Mouse (Mus musculus) MEL (cell line): ENCODE results near the gene Gtf2ird1. TPM values are rescaled to one million over a fixed set of nuclear protein-coding genes. Genes with fewer than 3 reads are reported as not detected.

Experiments used
- DNase-seq: peaks from one replicate; pipeline ENCODE4 v3.0.0; 2011; ENCODE audit warnings: low read depth, low spot score
- H3K27ac ChIP-seq: 2 replicates; pipeline ENCODE4 v1.5.1; 2012; ENCODE audit warnings: low read depth, mild to moderate bottlenecking, control low read depth, low read length, moderate library complexity; ENCODE audit not compliant: control insufficient read depth
- H3K27me3 ChIP-seq, 2 experiments: fragments of 150-350 bp in 1 of 2; sonication (generic) in 1 of 2; 2 replicates each; pipeline ENCODE4 v1.6.1; 2012; ENCODE audit warnings: low read length in 2 of 2, mild to moderate bottlenecking in 2 of 2, improper control_type of control experiment in 1 of 2, moderate library complexity in 1 of 2; ENCODE audit not compliant: insufficient read depth in 2 of 2, control insufficient read depth in 1 of 2
- H3K36me3 ChIP-seq, 2 experiments: 2 replicates each; pipeline ENCODE4 v1.6.1; 2012 to 2014; ENCODE audit warnings: low read length in 2 of 2, improper control_type of control experiment in 1 of 2, inconsistent platforms in 1 of 2, mild to moderate bottlenecking in 1 of 2; ENCODE audit not compliant: insufficient read depth in 2 of 2, control insufficient read depth in 1 of 2
- H3K4me1 ChIP-seq, 2 experiments: fragments of 150-350 bp in 1 of 2; sonication (generic) in 1 of 2; 2 replicates each; pipeline ENCODE4 v1.6.1; 2012; ENCODE audit warnings: low read length in 2 of 2, improper control_type of control experiment in 1 of 2, mild to moderate bottlenecking in 1 of 2; ENCODE audit not compliant: insufficient read depth in 2 of 2, control insufficient read depth in 1 of 2
- H3K4me3 ChIP-seq, 2 experiments: fragments of 150-350 bp in 1 of 2; sonication (generic) in 1 of 2; 2 replicates each; pipeline ENCODE4 v1.5.1; 2012; ENCODE audit warnings: low read depth in 2 of 2, low read length in 2 of 2, mild to moderate bottlenecking in 2 of 2, moderate library complexity in 2 of 2, control low read depth in 1 of 2, improper control_type of control experiment in 1 of 2; ENCODE audit not compliant: control insufficient read depth in 1 of 2, insufficient read depth in 1 of 2
- H3K79me2 ChIP-seq: 2 replicates; pipeline ENCODE4 v1.6.1; 2012; ENCODE audit warnings: mild to moderate bottlenecking, low read length, moderate library complexity; ENCODE audit not compliant: control insufficient read depth, poor library complexity, insufficient read depth
- H3K9ac ChIP-seq: 2 replicates; pipeline ENCODE4 v1.6.1; 2012; ENCODE audit warnings: low read depth, mild to moderate bottlenecking, control low read depth, low read length, moderate library complexity; ENCODE audit not compliant: control insufficient read depth, poor library complexity, severe bottlenecking
- H3K9me3 ChIP-seq: fragments of 150-350 bp; sonication (generic); replicated peaks from 2 replicates; pipeline ENCODE4 v1.6.1; 2012; ENCODE audit warnings: mild to moderate bottlenecking, low read length, improper control_type of control experiment, moderate library complexity; ENCODE audit not compliant: insufficient read depth
- BHLHE40 ChIP-seq: IDR thresholded peaks from 2 replicates; pipeline ENCODE4 v1.6.1; 2012; ENCODE audit warnings: low read depth, mild to moderate bottlenecking, inconsistent platforms, low read length, improper control_type of control experiment, borderline replicate concordance
- CTCF ChIP-seq, 3 experiments: IDR thresholded peaks in 2 of 3; conservative IDR thresholded peaks in 1 of 3; 2 replicates each; pipeline ENCODE4 v1.5.1; 2011 to 2012; ENCODE audit warnings: low read length in 3 of 3, low read depth in 2 of 3, mild to moderate bottlenecking in 2 of 3, improper control_type of control experiment in 1 of 3, inconsistent platforms in 1 of 3, mixed read lengths in 1 of 3, moderate library complexity in 1 of 3; ENCODE audit not compliant: control insufficient read depth in 1 of 3, insufficient read depth in 1 of 3, poor library complexity in 1 of 3, severe bottlenecking in 1 of 3
- E2F4 ChIP-seq: IDR thresholded peaks from 2 replicates; pipeline ENCODE4 v1.6.1; 2011; ENCODE audit warnings: low read depth, low read length, improper control_type of control experiment, borderline replicate concordance
- ELF1 ChIP-seq: IDR thresholded peaks from 2 replicates; pipeline ENCODE4 v1.6.1; 2014; ENCODE audit warnings: low read depth, mild to moderate bottlenecking, inconsistent platforms, low read length, improper control_type of control experiment, moderate library complexity
- MAFK ChIP-seq: IDR thresholded peaks from 2 replicates; pipeline ENCODE4 v1.6.1; 2011; ENCODE audit warnings: low read depth, mild to moderate bottlenecking, low read length, improper control_type of control experiment, borderline replicate concordance
- MAX ChIP-seq: IDR thresholded peaks from 2 replicates; pipeline ENCODE4 v1.6.1; 2011; ENCODE audit warnings: low read length, improper control_type of control experiment
- MYB ChIP-seq: IDR thresholded peaks from 2 replicates; pipeline ENCODE4 v1.6.1; 2011; ENCODE audit warnings: mild to moderate bottlenecking, low read depth, low read length, improper control_type of control experiment
- MYC ChIP-seq: IDR thresholded peaks from 2 replicates; pipeline ENCODE4 v1.6.1; 2011; ENCODE audit warnings: low read depth, mild to moderate bottlenecking, low read length, improper control_type of control experiment, moderate library complexity
- POLR2AphosphoS2 ChIP-seq: IDR thresholded peaks from 2 replicates; pipeline ENCODE4 v1.6.1; 2011; ENCODE audit warnings: low read length, improper control_type of control experiment
- POLR2AphosphoS5 ChIP-seq: IDR thresholded peaks from 2 replicates; pipeline ENCODE4 v1.6.1; 2012; ENCODE audit warnings: low read depth, borderline replicate concordance, mild to moderate bottlenecking, inconsistent platforms, low read length, moderate library complexity, mixed read lengths
- RAD21 ChIP-seq: IDR thresholded peaks from 2 replicates; pipeline ENCODE4 v1.6.1; 2011; ENCODE audit warnings: mild to moderate bottlenecking, low read depth, low read length, improper control_type of control experiment
- SMC3 ChIP-seq: IDR thresholded peaks from 2 replicates; pipeline ENCODE4 v1.6.1; 2011; ENCODE audit warnings: low read depth, low read length, improper control_type of control experiment
- TAL1 ChIP-seq: IDR thresholded peaks from 2 replicates; pipeline ENCODE4 v1.6.1; 2012; ENCODE audit warnings: mild to moderate bottlenecking, inconsistent platforms, low read length, moderate library complexity, mixed read lengths
- TBP ChIP-seq: IDR thresholded peaks from 2 replicates; pipeline ENCODE4 v1.8.0; 2011; ENCODE audit warnings: low read depth, low read length, improper control_type of control experiment
- TCF12 ChIP-seq: IDR thresholded peaks from 2 replicates; pipeline ENCODE4 v1.6.1; 2014; ENCODE audit warnings: low read depth, mild to moderate bottlenecking, inconsistent platforms, low read length, improper control_type of control experiment, moderate library complexity
- USF1 ChIP-seq: IDR thresholded peaks from 2 replicates; pipeline ENCODE4 v1.6.1; 2014; ENCODE audit warnings: low read depth, mild to moderate bottlenecking, inconsistent platforms, low read length, improper control_type of control experiment, moderate library complexity
- ZKSCAN1 ChIP-seq: IDR thresholded peaks from 2 replicates; pipeline ENCODE4 v1.6.1; 2012; ENCODE audit warnings: low read depth, mild to moderate bottlenecking, inconsistent platforms, low read length, improper control_type of control experiment, moderate library complexity
- ZMIZ1 ChIP-seq: IDR thresholded peaks from 2 replicates; pipeline ENCODE4 v1.6.1; 2012; ENCODE audit warnings: low read depth, mild to moderate bottlenecking, inconsistent platforms, low read length, improper control_type of control experiment, moderate library complexity
- ZNF384 ChIP-seq: IDR thresholded peaks from 2 replicates; pipeline ENCODE4 v1.6.1; 2012; ENCODE audit warnings: low read depth, mild to moderate bottlenecking, inconsistent platforms, low read length, improper control_type of control experiment
- polyA plus RNA-seq, 2 experiments: library from polyadenylated mRNA; stranded (reverse) in 1 of 2; unstranded in 1 of 2; fragments of >175 nt in 1 of 2; fragments of >200 nt in 1 of 2; gene quantifications; 2 replicates each; pipeline versions ENCODE4 v1.2.1 to v1.2.4; 2012; ENCODE audit warnings: low replicate concordance in 2 of 2, low read depth in 1 of 2; ENCODE audit not compliant: insufficient read length in 2 of 2, insufficient read depth in 1 of 2, missing spikeins in 1 of 2
- total RNA-seq: library from RNA; depleted of rRNA; stranded (reverse); fragments of 300-350 nt; gene quantifications from 2 replicates; pipeline ENCODE4 v1.2.3, GENCODE M21; 2012

The Gtf2ird1 gene
- total and polyA plus RNA-seq, 3 experiments = 15.2 to 54.7 TPM; not detected in 1

DNA sequence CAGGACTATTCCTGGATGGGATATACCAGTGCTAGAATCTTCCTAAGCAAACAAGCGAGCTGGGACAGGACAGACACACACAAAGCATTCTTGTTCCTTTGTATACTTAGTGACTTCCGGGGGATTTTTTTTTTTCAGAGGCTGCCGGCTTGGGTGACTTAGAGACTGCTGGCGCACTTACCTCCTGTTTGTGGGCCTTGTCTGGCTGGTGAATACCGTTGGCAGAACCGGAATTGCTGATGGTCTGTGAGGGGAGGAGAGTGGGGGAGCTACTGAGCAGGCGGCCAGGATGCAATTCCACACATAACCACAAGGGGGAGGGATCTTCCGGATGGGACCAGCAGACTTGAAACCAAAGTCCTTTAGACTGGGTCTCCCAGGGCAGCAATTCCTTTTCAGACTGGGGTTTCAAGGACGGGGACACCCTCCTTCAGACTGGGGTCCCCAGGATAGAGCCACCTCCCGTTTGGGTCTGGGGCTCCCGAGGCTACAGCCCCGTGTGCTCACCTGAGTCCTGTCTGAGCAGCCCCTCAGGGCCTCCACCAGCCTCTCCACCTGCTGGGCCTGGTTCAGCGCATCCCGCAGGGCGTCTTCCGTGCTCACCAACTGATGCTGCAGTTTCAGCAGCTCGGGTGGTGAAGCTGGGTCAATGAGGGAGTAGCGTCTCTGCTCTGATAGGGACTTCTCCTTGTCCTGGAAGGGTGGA lies 35.3 kb upstream of the Gtf2ird1 start (continued):
- no peak for TF ChIP-seq ZMIZ1
- TF ChIP-seq MAFK = no peak
- no peak for TF ChIP-seq ZKSCAN1
- TF ChIP-seq MAX = 0 out of 2 replicates have a peak, but pooled peaks have one; percentile 36
- peak; percentile 83 for TF ChIP-seq ELF1
- TF ChIP-seq TBP = peak; percentile 85
- peak; percentile 80 for TF ChIP-seq MYB
- no peak for TF ChIP-seq POLR2AphosphoS5
- TF ChIP-seq E2F4 = no peak
- TF ChIP-seq POLR2AphosphoS2 = no peak
- TF ChIP-seq TAL1 = no peak

DNA sequence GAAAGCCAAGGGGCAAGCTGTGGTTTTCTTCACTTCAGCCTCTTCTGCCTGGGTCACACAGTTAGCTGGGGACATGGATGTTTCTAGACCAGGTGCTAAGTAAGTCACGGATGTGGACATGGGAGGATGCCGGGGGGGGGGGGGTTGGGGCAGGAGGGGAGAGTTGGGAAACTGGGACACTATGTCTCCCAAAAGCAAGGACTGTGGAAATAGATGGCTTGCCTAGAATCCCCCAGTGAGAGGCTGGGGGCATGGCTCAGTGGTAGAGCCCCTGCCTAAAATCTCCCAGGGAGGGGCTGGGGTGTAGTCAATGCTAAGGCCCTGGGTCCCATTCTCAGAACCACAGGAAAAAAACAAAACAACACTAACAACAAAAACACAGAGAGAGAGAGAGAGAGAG lies 34.7 kb upstream of the Gtf2ird1 start:
- Histone ChIP-seq H3K36me3 (0 out of 4 replicates have a peak, but pooled peaks cover 0 to 2% of the 10 kb centered on the region in 2 experiments), H3K4me1 (0 out of 4 replicates have a peak, but pooled peaks cover 0 to 3% of the 10 kb centered on the region in 2 experiments)
- no peak for DNase-seq

DNA sequence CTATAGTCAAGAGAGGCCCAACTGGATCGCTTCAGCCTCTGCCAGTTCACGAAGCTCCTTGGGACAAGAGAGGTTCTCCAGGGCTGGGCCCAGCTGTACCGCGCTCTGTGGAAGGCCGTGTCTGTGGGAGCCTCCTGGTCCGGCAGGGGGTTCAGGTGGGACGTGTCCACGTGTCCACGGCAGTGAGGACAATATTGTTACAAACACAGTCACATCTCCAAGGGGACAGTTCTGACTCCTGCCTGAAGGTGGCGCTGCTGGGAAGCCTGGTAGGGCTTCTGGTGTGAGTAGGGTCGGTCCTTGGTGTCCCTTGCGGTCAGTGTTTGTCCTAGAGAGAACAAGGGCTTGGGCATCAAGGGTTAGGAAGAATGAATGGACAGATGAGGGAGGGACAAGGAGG lies 33.9 kb upstream of the Gtf2ird1 start:
- no peaks in the 10 kb centered on the region for H3K27me3 ChIP-seq
- no peak overlapping the region for H3K27ac ChIP-seq
- no peaks in the 10 kb centered on the region for H3K9me3 ChIP-seq
- no peak overlapping the region for H3K4me3 ChIP-seq
- no peak for TF ChIP-seq MAFK
- no peak for TF ChIP-seq USF1
- TF ChIP-seq E2F4 = no peak
- no peak for TF ChIP-seq TCF12
- TF ChIP-seq RAD21 = peak; percentile 1
- TF ChIP-seq ZNF384 = no peak
- peak; percentile 25 for TF ChIP-seq SMC3
- TF ChIP-seq CTCF (IDR thresholded peaks at IDR 0.05 in 2 of 3, conservative IDR thresholded peaks at IDR 0.05 in 1 of 3; ENCODE audit: control insufficient read depth in 1 of 3, insufficient read depth in 1 of 3, low read depth in 2 of 3, low read length in 3 of 3, poor library complexity in 1 of 3, severe bottlenecking in 1 of 3) = peak; percentile 71 to 86 (median 72)
- H3K36me3 ChIP-seq = 0 out of 4 replicates have a peak, but pooled peaks cover 0 to 2% of the 10 kb centered on the region in 2 experiments
- no peaks in the 10 kb centered on the region for H3K79me2 ChIP-seq
- peaks cover 0 to 6% of the 10 kb centered on the region in 2 experiments; a peak in 1 of 4 replicates for H3K4me1 ChIP-seq
- H3K9ac ChIP-seq = no peak overlapping the region
- DNase-seq = peak; percentile 47

More for the DNA sequence above, 34.7 kb upstream of the Gtf2ird1 start:
- TF ChIP-seq POLR2AphosphoS2 (no peak), ZMIZ1 (no peak), MYC (no peak), ELF1 (no peak), USF1 (no peak), MYB (no peak), SMC3 (no peak), BHLHE40 (no peak)
- TF ChIP-seq, all 39 proteins: peak for 0
- H3K9me3 ChIP-seq = no peaks in the 10 kb centered on the region
- peak overlapping the region; percentile 42; the same call in 1 of the 2 replicates for H3K9ac ChIP-seq
- no peaks in the 10 kb centered on the region for H3K27me3 ChIP-seq
- H3K27ac ChIP-seq = no peak overlapping the region
- H3K79me2 ChIP-seq = no peaks in the 10 kb centered on the region
- peak overlapping the region in 1 of 2 experiments; percentile 22; a peak in 1 of 4 replicates for H3K4me3 ChIP-seq
